Mouse (Mus musculus) right cerebral cortex, adult 18-20 months (tissue): Measurements from ENCODE around the gene Nat8f5.
"Not testable (repeated sequence)": the region's sequence is repeated elsewhere in the genome, so short reads cannot be mapped to it uniquely, and the experiment has no call there.

Experiments used
- DNase-seq: peaks from one replicate; pipeline ENCODE4 v3.0.0; 2022; ENCODE audit warnings: mixed read lengths

The Nat8f5 gene

DNA sequence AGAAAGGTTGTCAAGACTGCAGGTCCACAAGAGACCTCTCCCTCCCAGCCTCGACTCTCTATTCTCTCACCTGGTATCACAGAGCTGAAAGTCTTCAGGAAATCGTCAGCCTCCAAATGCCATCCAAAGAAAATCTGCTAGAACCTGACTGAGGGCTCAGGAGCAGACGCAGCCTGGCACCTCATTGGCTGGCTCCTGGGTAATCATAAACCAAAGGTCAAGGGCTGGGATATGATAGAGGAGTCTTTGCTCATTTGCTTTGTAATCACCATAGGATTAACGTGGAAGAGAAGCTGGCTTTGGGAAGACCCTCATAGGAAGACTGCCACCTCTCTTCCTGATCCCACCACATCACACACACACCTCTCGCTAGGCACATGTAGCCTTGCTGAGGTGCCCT lies at the start of gene Nat8f5, which contains the start of gene Nat8f6:
Gene Nat8f5, minus strand, starts transcription at position 136 of the 400 bp plus-strand sequence.
Gene Nat8f6, minus strand, starts transcription at position 118 of the 400 bp plus-strand sequence.
- DNase-seq: no peak

- DNase-seq: not testable (repeated sequence)
Observed at GRCm38 (mm10) chr6:85869006-85869405, 48.2 kb upstream of the Nat8f5 start, which contains the start of gene Nat8f2. Gene Nat8f2 (minus strand): TSS chr6:85869158.

GRCm38 (mm10) chr6:85867726-85868690 lies 47.2 kb upstream of the Nat8f5 start:
- no peak for DNase-seq

GRCm38 (mm10) chr6:85866995-85867394 lies 46.2 kb upstream of the Nat8f5 start:
- DNase-seq: not testable (repeated sequence)

GRCm38 (mm10) chr6:85866166-85866565 lies 45.4 kb upstream of the Nat8f5 start:
- not testable (repeated sequence) for DNase-seq

DNA sequence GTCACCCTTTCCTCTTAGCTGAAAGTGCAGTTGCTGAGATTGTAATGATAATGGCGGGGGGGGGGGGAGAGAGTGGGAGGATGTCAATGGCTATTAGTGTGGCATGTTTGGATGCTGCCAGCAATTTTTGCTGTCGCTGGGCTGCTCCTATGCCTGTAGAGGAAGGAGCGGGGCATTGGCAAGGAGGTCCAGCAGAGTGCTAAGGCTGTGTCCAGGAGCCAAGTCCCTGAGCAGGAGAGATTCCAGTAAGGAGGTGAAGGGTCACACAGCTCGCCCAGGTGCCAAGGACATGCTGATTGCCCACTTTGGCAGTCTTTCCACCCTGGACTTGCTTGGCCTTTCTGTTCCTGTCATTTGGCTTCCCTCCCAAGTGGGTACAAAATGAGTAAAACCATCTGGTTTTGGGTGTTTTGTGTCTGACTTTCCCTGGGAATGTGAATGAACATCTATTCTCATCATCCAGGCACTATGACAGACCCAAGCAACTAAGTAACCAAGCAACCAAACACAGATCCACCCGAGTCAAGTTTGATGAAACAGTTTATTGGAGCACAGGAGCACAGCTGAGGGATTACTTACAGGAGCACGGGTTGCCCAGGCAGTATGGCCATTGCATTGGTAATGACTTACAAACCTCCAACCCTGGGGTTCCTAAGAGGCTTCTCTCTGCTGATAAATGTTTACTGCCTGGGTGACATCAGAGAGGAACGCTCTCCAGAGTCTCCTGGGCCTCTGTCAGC lies 44.3 kb upstream of the Nat8f5 start:
- DNase-seq: not testable (repeated sequence)

DNA sequence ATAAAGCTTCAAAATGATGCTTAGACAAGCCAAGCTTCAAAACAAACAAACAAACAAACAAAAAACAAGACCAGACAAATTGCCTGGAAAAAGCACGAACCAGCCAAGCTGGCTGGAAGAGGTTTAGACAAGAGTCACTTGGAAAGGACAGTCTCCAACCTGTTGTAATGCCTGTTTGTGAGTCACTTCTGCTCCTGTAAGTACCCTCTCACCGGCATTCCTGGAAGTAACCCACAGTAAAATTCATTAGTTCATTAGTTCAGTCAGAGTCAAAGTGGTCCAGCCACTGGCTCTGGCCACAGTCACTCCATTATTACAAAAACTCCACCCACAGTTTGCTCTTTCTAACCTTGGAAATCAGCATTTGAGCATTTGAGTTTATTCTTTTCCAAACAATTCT lies 43.1 kb upstream of the Nat8f5 start:
- DNase-seq: no peak

GRCm38 (mm10) chr6:85863136-85863535 lies 42.4 kb upstream of the Nat8f5 start:
- DNase-seq: no peak

DNA sequence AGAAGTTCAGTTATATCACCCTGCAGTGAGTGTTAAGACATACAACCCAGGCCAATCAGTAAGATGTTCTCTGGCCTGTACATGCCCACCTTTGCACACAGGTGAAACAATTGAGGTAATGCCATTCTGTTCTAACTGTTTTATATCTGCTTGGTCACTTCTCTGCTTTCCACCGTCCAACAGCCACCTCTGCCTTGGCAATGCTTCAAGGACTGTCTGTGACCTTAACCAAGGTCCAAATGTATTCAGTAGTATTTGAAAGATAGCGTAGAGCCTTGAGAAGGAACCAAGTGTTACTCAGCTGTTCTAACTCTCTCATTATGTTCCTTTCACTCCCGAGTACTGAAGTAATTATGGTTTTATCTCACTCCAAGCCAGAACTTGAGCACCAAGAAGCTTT lies 41.8 kb upstream of the Nat8f5 start:
- no peak for DNase-seq

DNA sequence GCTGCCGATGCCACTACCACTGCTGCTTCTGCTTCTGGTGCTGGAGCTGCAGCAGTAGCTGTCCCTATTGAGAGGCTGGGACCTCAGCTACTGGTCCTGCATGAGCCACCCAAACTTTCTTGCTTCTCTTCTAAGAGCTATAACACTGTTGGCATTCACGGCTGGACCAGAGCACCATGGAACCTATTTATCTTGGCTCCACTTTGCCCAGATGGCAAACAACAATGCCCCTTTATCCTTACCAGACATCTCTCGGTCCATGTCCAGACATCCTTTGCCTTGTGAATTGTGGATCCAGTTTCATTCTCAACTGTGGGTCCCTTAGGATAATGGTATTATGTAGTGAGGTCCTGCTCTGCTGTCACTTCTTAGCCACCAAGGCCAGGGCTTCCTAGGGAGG lies 40.5 kb upstream of the Nat8f5 start:
- no peak for DNase-seq

GRCm38 (mm10) chr6:85856194-85856678 lies 35.5 kb upstream of the Nat8f5 start:
- DNase-seq: peak; percentile 81

DNA sequence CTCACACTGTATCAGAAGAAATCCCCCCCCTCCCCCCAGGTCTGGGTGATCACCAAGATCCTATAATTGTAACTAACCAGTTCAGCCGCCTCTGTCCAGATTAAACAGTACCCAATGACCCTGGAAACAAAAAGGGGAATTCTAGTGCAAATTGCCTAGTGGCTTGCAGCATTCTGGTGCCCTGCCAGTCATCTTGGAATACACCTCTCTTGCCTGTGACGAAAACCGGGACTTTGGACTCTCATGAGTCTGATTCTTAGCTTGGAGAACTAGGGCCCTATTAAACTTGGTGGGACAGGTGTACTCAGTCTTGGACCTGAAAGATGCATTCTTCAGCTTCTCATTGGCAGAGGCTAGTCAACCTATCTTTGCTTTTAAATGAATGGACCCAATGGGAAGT lies 32.7 kb upstream of the Nat8f5 start:
- DNase-seq: no peak

GRCm38 (mm10) chr6:85851062-85851773 lies 30.4 kb upstream of the Nat8f5 start:
- DNase-seq: no peak

GRCm38 (mm10) chr6:85849240-85849639 lies 28.5 kb upstream of the Nat8f5 start:
- no peak for DNase-seq

DNA sequence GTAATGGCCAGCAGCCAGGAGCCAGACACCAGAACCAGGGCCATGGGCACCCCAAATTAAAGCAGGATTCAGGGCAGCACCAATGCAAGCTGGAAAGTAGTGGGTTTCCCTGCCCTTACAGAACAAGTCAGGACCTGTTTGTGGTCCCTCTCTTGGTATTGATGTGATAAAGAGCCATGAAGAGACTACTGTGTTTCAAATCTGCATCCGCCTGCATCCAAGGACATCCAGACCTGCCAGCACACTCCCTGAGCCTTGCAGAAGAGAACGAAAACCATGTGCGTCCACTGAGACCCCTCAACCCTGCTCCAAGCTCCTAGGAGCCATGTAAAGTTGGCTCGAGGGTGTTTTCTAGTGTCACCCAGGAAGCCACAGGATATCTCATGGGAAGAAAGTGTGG lies 27.4 kb upstream of the Nat8f5 start:
- no peak for DNase-seq

GRCm38 (mm10) chr6:85846921-85847320 lies 26.1 kb upstream of the Nat8f5 start:
- DNase-seq: no peak

GRCm38 (mm10) chr6:85843677-85844458 lies 23.1 kb upstream of the Nat8f5 start:
- not testable (repeated sequence) for DNase-seq

GRCm38 (mm10) chr6:85839982-85840381 lies 19.2 kb upstream of the Nat8f5 start:
- DNase-seq: peak; percentile 45

GRCm38 (mm10) chr6:85838674-85839073 lies 17.9 kb upstream of the Nat8f5 start:
- DNase-seq: no peak

DNA sequence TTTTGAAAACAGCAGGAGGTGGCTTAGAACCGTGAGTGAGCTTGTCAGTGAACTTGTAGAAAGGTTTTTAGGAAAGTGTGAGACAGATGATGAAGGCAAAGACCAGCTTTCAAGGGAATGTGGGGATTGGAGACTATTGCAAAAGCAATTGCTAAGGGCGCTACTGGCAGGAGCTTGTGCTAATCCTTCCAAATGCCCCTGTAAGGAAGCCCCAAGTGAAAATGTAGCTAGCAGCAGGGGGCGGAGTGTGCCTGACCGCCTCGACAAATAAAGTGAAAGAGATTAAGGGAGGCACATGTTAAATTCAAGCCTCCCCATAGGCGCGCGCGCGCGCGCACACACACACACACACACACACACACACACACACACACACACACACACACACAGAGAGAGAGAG lies 16.5 kb upstream of the Nat8f5 start:
- DNase-seq: not testable (repeated sequence)

- not testable (repeated sequence) for DNase-seq
Observed at GRCm38 (mm10) chr6:85836827-85837226, 16.1 kb upstream of the Nat8f5 start.

DNA sequence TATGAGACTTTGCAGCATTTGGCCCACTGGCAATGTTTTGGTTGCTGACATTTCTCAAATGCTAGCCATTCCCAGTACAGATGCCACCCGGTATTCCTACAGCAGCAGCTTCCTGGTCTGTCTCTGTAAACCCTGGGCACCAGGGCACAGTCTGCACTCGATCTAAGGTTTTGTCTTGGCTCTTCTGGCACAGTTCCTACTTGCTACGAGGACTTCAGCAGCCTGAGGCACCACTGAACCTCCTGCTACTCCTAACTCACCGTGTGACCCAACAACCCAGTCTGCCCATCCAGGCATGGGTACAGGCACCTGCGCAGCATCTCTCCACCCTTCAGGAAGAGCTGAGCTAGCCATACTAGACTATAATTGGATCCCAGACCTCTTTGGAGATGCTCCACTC lies 15.3 kb upstream of the Nat8f5 start:
- not testable (repeated sequence) for DNase-seq
